Mouse (Mus musculus) adrenal gland, postnatal 36 days (tissue): ENCODE measurements around the gene Fbxw25. TPM values are rescaled to one million over a fixed set of nuclear protein-coding genes. Genes with fewer than 3 reads are reported as not detected.
"Not testable (repeated sequence)": the region's sequence is repeated elsewhere in the genome, so short reads cannot be mapped to it uniquely, and the experiment has no call there.

Experiments
- DNase-seq, 2 experiments: peaks; one replicate each; pipeline ENCODE4 v3.0.0; 2021; ENCODE audit warnings: mixed read lengths in 1 of 2
- long read RNA-seq, 2 experiments: library from polyadenylated mRNA; stranded (forward); transcript quantifications; one replicate each; pipeline ENCODE4 v2.0.0; 2021; ENCODE audit warnings: borderline sequencing depth in 2 of 2
- total RNA-seq, 2 experiments: library from RNA; stranded (reverse); gene quantifications; 2 replicates each; pipeline ENCODE4 v1.2.3; 2021

Gene Fbxw25
- not detected for total RNA-seq
- long read RNA-seq, experiment 1: 0 reads
- long read RNA-seq, experiment 2: 0 reads

- not testable (repeated sequence) for DNase-seq
Observed at GRCm38 (mm10) chr9:109664552-109664951, at the start of gene Fbxw25. Gene Fbxw25 (minus strand): TSS chr9:109664652.

- DNase-seq: not testable (repeated sequence)
Observed at GRCm38 (mm10) chr9:109702600-109702999, 38.1 kb upstream of the Fbxw25 start, which contains the start of gene Fbxw18. Gene Fbxw18 (minus strand): TSS chr9:109702700.

GRCm38 (mm10) chr9:109685299-109685698 lies 20.8 kb upstream of the Fbxw25 start:
- DNase-seq: peak; percentile 69 to 84

- not testable (repeated sequence) for DNase-seq
Observed at GRCm38 (mm10) chr9:109625957-109626356, 38.5 kb downstream of the Fbxw25 start, which contains the start of gene Fbxw24. Gene Fbxw24 (minus strand): TSS chr9:109626057.

- peak; percentile 59 to 63 for DNase-seq
Observed at GRCm38 (mm10) chr9:109606837-109607236, 57.6 kb downstream of the Fbxw25 start.

GRCm38 (mm10) chr9:109602128-109602527 lies 62.3 kb downstream of the Fbxw25 start:
- not testable (repeated sequence) for DNase-seq

GRCm38 (mm10) chr9:109597226-109597625 lies 67.2 kb downstream of the Fbxw25 start:
- DNase-seq: no peak

Other genes with a start within 250 kb of the Fbxw25 start
- not detected for gene Fbxw16, start 215.5 kb downstream of the Fbxw25 start, total RNA-seq
- not detected for gene Fbxw19, start 168.8 kb downstream of the Fbxw25 start, total RNA-seq
- not detected for gene Fbxw15, start 96.4 kb downstream of the Fbxw25 start, total RNA-seq
- gene Fbxw24, start 38.6 kb downstream of the Fbxw25 start, total RNA-seq: not detected
- not detected for gene Fbxw18, start 38.0 kb upstream of the Fbxw25 start, total RNA-seq
- gene Fbxw26, start 81.4 kb upstream of the Fbxw25 start, total RNA-seq: not detected
- not detected for gene Fbxw27, start 126.0 kb upstream of the Fbxw25 start, total RNA-seq
- 10 to 100 TPM; 13.1 to 21.8 TPM for gene Spink8, start 147.6 kb upstream of the Fbxw25 start, total RNA-seq
- gene Nme6, start 168.1 kb upstream of the Fbxw25 start, total RNA-seq: 10 to 100 TPM; 19.3 to 21.1 TPM
- gene Camp, start 185.0 kb upstream of the Fbxw25 start, total RNA-seq: under 1 TPM in 1 of 2 experiments, not detected in 1; 0.56 TPM
- gene Cdc25a, start 210.9 kb upstream of the Fbxw25 start, total RNA-seq: 10 to 100 TPM; 10.1 to 17.6 TPM